Mouse (Mus musculus): ENCODE data around the gene Il11.
A peak's percentile ranks its signal among the peaks of the same experiment; 100 is the strongest.
"Not testable (repeated sequence)": the region's sequence is repeated elsewhere in the genome, so short reads cannot be mapped to it uniquely, and the experiment has no call there.

Gene Il11

DNA sequence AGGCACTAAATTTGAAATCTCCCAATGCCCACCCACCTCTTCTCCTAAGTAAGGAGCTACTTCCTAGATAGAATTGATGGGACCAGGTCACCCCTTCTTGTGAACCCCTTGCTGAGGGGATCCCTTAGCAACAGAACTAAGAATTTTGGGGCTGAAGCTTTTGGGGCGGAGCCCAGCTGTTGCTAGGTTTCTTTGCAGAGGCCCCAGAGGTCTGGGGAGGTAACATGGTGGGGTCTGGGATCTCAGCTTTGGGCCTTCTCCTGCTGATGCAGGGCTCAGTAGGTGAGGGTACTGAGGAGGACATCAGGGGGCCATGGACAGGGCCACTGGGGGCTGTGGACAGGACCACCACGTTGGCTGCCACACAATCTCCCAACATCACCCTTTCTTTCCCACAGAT, at the start of gene Il11, which contains the start of gene Tmem190:
Il11 (minus strand) TSS at position 101 of the 400 bp plus-strand sequence.
Tmem190 (plus strand) TSS at position 179 of the 400 bp plus-strand sequence.
- Histone ChIP-seq H3K36me3 (ENCODE audit: control insufficient read depth, insufficient read depth, low read length, poor library complexity, severe bottlenecking) (no peaks in the 10 kb centered on the region), H3K27me3 (ENCODE audit: control insufficient read depth, insufficient read depth, low read length, poor library complexity, severe bottlenecking) (no peaks in the 10 kb centered on the region)
- no peak for DNase-seq (ENCODE audit: low read depth, low spot score)

GRCm38 (mm10) chr7:4830476-4830875, 47.8 kb upstream of the Il11 start:
- DNase-seq (ENCODE audit: low read depth, low spot score) = no peak
- H3K27me3 ChIP-seq (ENCODE audit: control insufficient read depth, insufficient read depth, low read length, poor library complexity, severe bottlenecking) = no peaks in the 10 kb centered on the region

DNA sequence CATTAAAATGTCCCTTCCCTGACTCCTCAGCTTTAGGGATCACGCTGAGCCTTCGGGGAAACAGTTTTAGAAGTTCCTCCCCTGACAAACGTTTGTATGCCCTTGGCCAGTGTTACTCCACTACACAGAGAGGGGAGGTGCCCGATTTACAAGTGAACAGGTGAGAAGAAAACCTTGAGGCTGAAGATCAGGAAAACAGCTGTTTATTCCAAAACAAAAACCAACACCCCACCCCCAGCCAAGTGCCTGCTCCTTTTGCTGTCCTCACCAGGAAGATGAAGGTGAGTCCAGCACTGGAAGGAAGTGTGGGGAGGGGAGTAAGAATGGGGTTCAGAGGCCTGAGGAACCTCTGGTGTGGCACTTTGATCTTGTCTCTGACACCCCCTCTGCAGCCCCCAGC, 42.7 kb upstream of the Il11 start:
- DNase-seq (ENCODE audit: low read depth, low spot score) = no peak
- no peaks in the 10 kb centered on the region for H3K27me3 ChIP-seq (ENCODE audit: control insufficient read depth, insufficient read depth, low read length, poor library complexity, severe bottlenecking)
- no peaks in the 10 kb centered on the region for H3K36me3 ChIP-seq (ENCODE audit: control insufficient read depth, insufficient read depth, low read length, poor library complexity, severe bottlenecking)

More at GRCm38 (mm10) chr7:4830476-4830875, 47.8 kb upstream of the Il11 start:
- H3K36me3 ChIP-seq (ENCODE audit: control insufficient read depth, insufficient read depth, low read length, poor library complexity, severe bottlenecking) = no peaks in the 10 kb centered on the region

DNA sequence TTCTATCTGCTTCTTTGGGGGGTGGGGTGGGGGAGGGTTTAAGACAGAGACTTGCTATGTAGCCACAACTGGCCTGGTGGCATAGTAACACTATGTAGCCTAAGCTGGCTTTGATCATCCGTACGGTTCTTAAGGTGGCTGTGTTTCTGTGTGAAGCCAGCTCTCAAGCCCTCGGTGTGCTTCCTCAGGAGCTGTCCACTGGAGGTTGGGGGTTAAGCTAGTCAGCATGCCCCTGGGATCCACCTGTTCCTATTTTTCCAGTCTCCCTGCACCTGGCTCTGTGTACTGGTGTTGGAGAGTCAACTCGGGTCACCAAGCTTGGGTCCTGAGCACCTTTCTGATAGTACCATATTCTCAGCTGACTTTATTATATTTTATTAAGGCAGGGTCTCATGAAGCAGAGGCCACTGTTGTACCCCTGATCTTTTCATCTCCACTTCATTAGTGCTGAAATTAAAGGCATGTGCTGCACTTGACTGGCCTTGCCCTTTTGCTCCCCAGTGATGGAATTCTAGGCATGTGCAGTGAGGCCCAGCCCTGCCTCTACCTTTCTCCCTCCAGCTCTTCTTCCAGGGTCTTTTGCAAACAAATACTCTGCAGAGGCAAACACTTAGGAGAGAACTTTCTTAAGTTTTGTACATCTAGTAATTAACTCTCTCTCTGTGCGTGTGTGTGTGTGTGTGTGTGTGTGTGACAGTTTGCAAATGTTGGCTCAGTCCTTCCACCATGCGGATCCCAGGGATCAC, 39.7 kb upstream of the Il11 start:
- DNase-seq (ENCODE audit: low read depth, low spot score) = no peak
- H3K27me3 ChIP-seq (ENCODE audit: control insufficient read depth, insufficient read depth, low read length, poor library complexity, severe bottlenecking) = no peaks in the 10 kb centered on the region

GRCm38 (mm10) chr7:4821690-4822089, 39.0 kb upstream of the Il11 start:
- DNase-seq (ENCODE audit: low read depth, low spot score) = no peak
- H3K27me3 ChIP-seq (ENCODE audit: control insufficient read depth, insufficient read depth, low read length, poor library complexity, severe bottlenecking) = no peaks in the 10 kb centered on the region

More for the DNA sequence above, 39.7 kb upstream of the Il11 start:
- no peaks in the 10 kb centered on the region for H3K36me3 ChIP-seq (ENCODE audit: control insufficient read depth, insufficient read depth, low read length, poor library complexity, severe bottlenecking)

DNA sequence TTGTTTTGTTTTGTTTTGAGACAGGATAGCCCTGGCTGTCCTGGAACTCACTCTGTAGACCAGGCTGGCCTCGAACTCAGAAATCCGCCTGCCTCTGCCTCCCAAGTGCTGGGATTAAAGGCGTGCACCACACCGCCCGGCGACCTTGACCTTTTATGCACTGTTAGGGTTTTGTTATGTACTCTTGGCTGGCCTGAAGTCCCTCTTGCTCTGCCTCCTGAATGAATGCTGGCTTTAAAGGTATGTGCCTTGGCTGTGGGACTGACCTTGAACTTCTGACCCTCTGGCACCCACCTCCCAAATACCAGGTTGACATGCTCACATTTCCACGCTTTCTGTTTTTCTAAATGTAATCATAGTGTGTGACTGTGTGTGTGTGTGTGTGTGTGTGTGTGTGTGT, 38.3 kb upstream of the Il11 start:
- not testable (repeated sequence) for H3K36me3 ChIP-seq (ENCODE audit: control insufficient read depth, insufficient read depth, low read length, poor library complexity, severe bottlenecking); DNase-seq (ENCODE audit: low read depth, low spot score); H3K27me3 ChIP-seq (ENCODE audit: control insufficient read depth, insufficient read depth, low read length, poor library complexity, severe bottlenecking)

More at GRCm38 (mm10) chr7:4821690-4822089, 39.0 kb upstream of the Il11 start:
- H3K36me3 ChIP-seq (ENCODE audit: control insufficient read depth, insufficient read depth, low read length, poor library complexity, severe bottlenecking) = no peaks in the 10 kb centered on the region

DNA sequence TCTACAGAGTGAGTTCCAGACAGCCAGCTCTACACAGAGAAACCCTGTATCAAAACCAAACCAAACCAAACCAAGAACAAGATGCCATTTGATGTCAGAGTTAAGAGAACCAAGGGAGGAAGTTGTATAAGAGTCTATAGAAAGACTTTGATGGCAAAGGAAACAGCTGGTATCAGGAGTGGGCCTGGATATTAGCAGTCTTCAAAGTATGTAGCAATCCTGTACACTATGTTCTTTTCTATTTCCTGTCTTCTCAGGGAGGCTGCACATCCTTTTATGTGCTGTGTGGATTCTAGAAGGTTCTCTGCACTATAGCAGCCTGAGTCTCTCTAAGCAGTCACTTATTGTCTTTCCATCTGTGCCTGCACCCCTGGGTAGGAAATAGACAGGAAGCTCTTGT, 33.9 kb upstream of the Il11 start:
- no peaks in the 10 kb centered on the region for H3K36me3 ChIP-seq (ENCODE audit: control insufficient read depth, insufficient read depth, low read length, poor library complexity, severe bottlenecking)
- DNase-seq (ENCODE audit: low read depth, low spot score) = no peak
- H3K27me3 ChIP-seq (ENCODE audit: control insufficient read depth, insufficient read depth, low read length, poor library complexity, severe bottlenecking) = no peaks in the 10 kb centered on the region

DNA sequence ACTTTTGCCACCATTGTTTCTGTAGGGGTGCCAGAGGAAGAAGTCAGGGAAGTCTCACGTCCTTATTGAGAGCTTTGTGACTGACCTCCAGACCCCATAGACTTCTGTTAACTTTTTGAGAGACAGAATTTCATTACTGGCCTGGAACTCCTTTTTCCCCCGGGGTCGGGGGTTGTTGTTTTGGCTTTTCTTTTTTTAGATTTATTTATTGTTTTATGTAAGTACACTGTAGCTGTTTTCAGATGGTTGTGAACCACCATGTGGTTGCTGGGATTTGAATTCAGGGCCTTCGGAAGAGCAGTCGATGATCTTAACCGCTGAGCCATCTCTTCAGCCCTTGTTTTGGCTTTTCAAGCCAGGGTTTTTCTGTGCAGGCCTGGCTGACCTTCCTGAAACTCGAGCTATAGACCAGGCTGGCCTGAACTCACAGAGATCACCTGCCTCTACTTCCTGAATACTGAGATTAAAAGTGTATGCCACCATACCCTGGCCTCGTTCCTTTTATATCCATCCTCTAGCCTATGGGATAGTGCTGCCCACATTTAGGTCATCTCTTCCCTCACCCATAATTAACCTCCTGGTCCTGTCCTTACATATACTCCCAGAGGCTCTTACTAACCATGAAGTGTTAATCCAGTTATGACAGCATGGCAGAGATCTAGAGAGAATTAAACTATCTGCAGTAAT, 30.6 kb upstream of the Il11 start:
- Histone ChIP-seq H3K36me3 (ENCODE audit: control insufficient read depth, insufficient read depth, low read length, poor library complexity, severe bottlenecking) (peaks cover 6% of the 10 kb centered on the region; the same call in 1 of the 2 replicates), H3K27me3 (ENCODE audit: control insufficient read depth, insufficient read depth, low read length, poor library complexity, severe bottlenecking) (no peaks in the 10 kb centered on the region)
- no peak for DNase-seq (ENCODE audit: low read depth, low spot score)

- H3K27me3 ChIP-seq (ENCODE audit: control insufficient read depth, insufficient read depth, low read length, poor library complexity, severe bottlenecking) = no peaks in the 10 kb centered on the region
- H3K36me3 ChIP-seq (ENCODE audit: control insufficient read depth, insufficient read depth, low read length, poor library complexity, severe bottlenecking) = peaks cover 8% of the 10 kb centered on the region
- peak; percentile 99 for DNase-seq (ENCODE audit: low read depth, low spot score)
These were observed 29.8 kb upstream of the Il11 start, which contains the start of gene Ube2s for GRCm38 (mm10) chr7:4812303-4813104. Gene Ube2s (minus strand): TSS chr7:4812590.

GRCm38 (mm10) chr7:4811842-4812302, 29.2 kb upstream of the Il11 start:
- peak; percentile 51 for DNase-seq (ENCODE audit: low read depth, low spot score)
- no peaks in the 10 kb centered on the region for H3K27me3 ChIP-seq (ENCODE audit: control insufficient read depth, insufficient read depth, low read length, poor library complexity, severe bottlenecking)
- peaks cover 11% of the 10 kb centered on the region for H3K36me3 ChIP-seq (ENCODE audit: control insufficient read depth, insufficient read depth, low read length, poor library complexity, severe bottlenecking)

DNA sequence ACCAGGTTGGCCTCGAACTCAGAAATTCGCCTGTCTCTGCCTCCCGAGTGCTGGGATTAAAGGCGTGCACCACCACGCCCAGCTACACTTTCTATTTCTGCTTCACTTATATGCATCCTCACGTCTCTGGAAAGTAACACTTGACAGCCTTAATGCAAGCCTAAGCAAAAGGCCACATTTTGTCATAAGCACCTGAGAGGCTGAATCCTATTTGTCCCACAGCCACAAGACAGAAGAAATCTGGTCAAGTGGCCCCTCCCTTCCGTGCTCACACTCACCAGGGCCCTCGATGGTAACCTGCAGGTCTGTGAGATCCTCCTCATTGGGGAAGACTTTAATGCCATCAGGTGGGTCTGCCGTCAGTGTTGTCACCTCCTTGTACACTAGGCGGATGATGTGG, 28.5 kb upstream of the Il11 start:
- not testable (repeated sequence) for DNase-seq (ENCODE audit: low read depth, low spot score); H3K27me3 ChIP-seq (ENCODE audit: control insufficient read depth, insufficient read depth, low read length, poor library complexity, severe bottlenecking)
- H3K36me3 ChIP-seq (ENCODE audit: control insufficient read depth, insufficient read depth, low read length, poor library complexity, severe bottlenecking) = peaks cover 11% of the 10 kb centered on the region

DNA sequence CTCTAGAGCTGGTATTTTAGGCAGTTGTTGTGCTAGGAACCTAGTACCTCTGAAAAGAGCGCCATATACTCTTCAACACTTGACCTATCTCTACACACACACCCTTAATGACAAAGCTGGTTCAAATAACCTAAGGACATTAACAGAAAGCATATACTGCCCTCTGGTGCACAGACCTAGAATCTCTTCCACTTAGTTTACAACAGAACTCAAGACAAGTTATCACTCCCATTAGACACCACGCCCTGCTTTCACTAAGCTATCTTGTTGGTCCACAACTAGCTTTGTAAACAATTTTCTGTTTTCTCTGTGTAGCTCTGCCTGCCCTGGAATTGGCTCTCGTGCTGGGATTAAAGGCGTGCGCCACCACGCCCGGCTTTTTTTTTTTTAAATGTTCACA, 24.1 kb upstream of the Il11 start:
- DNase-seq (ENCODE audit: low read depth, low spot score) = peak; percentile 80
- Histone ChIP-seq H3K36me3 (ENCODE audit: control insufficient read depth, insufficient read depth, low read length, poor library complexity, severe bottlenecking) (peaks cover 13% of the 10 kb centered on the region), H3K27me3 (ENCODE audit: control insufficient read depth, insufficient read depth, low read length, poor library complexity, severe bottlenecking) (no peaks in the 10 kb centered on the region)

- no peak for DNase-seq (ENCODE audit: low read depth, low spot score)
- peaks cover 4% of the 10 kb centered on the region for H3K36me3 ChIP-seq (ENCODE audit: control insufficient read depth, insufficient read depth, low read length, poor library complexity, severe bottlenecking)
- no peaks in the 10 kb centered on the region for H3K27me3 ChIP-seq (ENCODE audit: control insufficient read depth, insufficient read depth, low read length, poor library complexity, severe bottlenecking)
These were observed 19.6 kb upstream of the Il11 start for GRCm38 (mm10) chr7:4802247-4802646.

DNA sequence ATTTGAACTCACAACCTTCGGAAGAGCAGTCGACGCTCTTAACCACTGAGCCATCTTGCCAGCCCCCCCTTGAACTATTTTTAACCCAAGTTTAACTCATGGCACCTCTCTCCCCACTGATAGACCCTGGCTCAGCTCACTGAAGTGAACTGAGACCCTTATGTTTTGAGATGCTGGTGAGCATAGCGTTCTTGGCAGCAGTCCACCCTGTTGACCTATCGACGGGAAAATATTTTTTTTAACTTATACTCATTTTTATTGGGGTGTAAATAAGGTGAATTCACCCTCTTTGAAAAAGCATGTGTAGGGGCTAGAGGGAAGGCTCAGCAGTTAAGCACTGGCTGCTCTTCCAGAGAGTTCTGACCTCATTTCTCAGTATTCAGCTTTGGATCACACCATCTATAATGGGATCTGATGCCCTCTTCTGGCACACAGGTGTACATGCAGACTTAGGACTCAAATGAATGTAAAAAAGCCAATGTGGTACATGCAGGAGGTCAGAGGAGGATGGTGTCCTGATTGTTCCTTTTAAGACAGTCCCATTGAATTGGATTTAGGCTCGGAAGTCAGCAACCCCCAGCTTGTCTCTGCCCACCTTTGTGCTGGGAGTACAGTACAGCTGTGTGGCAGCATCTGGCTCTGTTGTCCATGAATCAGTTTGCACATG, 13.2 kb upstream of the Il11 start:
- DNase-seq (ENCODE audit: low read depth, low spot score) = peak; percentile 64
- peaks cover 5% of the 10 kb centered on the region for H3K36me3 ChIP-seq (ENCODE audit: control insufficient read depth, insufficient read depth, low read length, poor library complexity, severe bottlenecking)
- H3K27me3 ChIP-seq (ENCODE audit: control insufficient read depth, insufficient read depth, low read length, poor library complexity, severe bottlenecking) = no peaks in the 10 kb centered on the region

All from splenic B cell, adult 2 months (primary cell).